ENCODE assay signal across 8 mouse cellular contexts in the genomic region with DNA sequence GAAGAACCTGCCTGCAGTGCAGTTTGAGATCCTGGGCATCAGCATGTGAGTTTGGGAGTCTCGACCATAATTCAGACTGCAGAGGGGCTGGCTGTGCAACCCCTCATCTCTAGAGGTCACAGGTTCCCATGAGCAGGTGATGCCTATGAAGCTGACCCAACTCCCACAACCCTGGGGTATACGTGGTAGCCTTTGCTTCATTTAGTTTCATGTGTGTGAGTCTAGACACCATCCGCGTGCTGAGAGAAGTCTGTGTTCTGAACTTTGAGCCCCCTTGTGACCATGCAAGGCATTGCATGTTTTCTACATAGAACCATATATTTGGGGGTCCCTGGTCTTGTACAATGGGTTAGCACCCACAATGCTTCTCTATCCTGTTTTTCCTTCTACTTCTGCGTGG. TPM values are rescaled to one million over a fixed set of nuclear protein-coding genes. Genes with fewer than 3 reads are reported as not detected.
DNase-seq lines count a peak whose midpoint lies in the region; ATAC-seq lines count a peak whose summit lies in the region.

No protein-coding gene starts in this region.

- H3K9ac ChIP-seq in hindbrain, embryonic 16.5 days (ENCODE audit: low read depth, low read length) = no peak overlapping the region
- H3K9ac ChIP-seq in liver, embryonic 13.5 days = no peak overlapping the region
- no peak overlapping the region for H3K9ac ChIP-seq in neural tube, embryonic 15.5 days (replicated peaks)

- H3K36me3 ChIP-seq in hindbrain, embryonic 16.5 days (ENCODE audit: control insufficient read depth, insufficient read depth, low read length) = no peaks in the 10 kb centered on the region
- no peaks in the 10 kb centered on the region for H3K36me3 ChIP-seq in liver, embryonic 13.5 days
- no peaks in the 10 kb centered on the region for H3K36me3 ChIP-seq in neural tube, embryonic 15.5 days

- peaks cover 1% of the 10 kb centered on the region; the same call in 1 of the 2 replicates for H3K4me1 ChIP-seq in hindbrain, embryonic 16.5 days (ENCODE audit: control insufficient read depth, insufficient read depth, low read depth, low read length)
- no peaks in the 10 kb centered on the region for H3K4me1 ChIP-seq in liver, embryonic 13.5 days (replicated peaks)
- peaks cover 14% of the 10 kb centered on the region for H3K4me1 ChIP-seq in neural tube, embryonic 15.5 days

- H3K9me3 ChIP-seq in hindbrain, embryonic 16.5 days (ENCODE audit: control insufficient read depth, low read length) = no peaks in the 10 kb centered on the region
- no peaks in the 10 kb centered on the region for H3K9me3 ChIP-seq in liver, embryonic 13.5 days (replicated peaks)
- H3K9me3 ChIP-seq in neural tube, embryonic 15.5 days (replicated peaks) = no peaks in the 10 kb centered on the region

- 31% methylated on average over 5 of the region's 5 CpGs for WGBS in hindbrain, embryonic 16.5 days
- 24% methylated on average over 5 of the region's 5 CpGs for WGBS in liver, embryonic 13.5 days (ENCODE audit: insufficient replicate concordance)
- 35% methylated on average over 5 of the region's 5 CpGs for WGBS in neural tube, embryonic 15.5 days

- no peaks in the 10 kb centered on the region for H3K27me3 ChIP-seq in hindbrain, embryonic 16.5 days (replicated peaks; ENCODE audit: control insufficient read depth, insufficient read depth, low read length)
- no peaks in the 10 kb centered on the region for H3K27me3 ChIP-seq in liver, embryonic 13.5 days
- 0 out of 2 replicates have a peak, but pooled peaks cover 2% of the 10 kb centered on the region for H3K27me3 ChIP-seq in neural tube, embryonic 15.5 days (replicated peaks)

- H3K4me2 ChIP-seq in hindbrain, embryonic 16.5 days (ENCODE audit: low read length) = no peak overlapping the region
- H3K4me2 ChIP-seq in liver, embryonic 13.5 days = no peak overlapping the region
- H3K4me2 ChIP-seq in neural tube, embryonic 15.5 days = no peak overlapping the region

- no peak overlapping the region for H3K4me3 ChIP-seq in hindbrain, embryonic 16.5 days (ENCODE audit: low read length)
- no peak overlapping the region for H3K4me3 ChIP-seq in liver, embryonic 13.5 days (replicated peaks)
- H3K4me3 ChIP-seq in neural tube, embryonic 15.5 days (replicated peaks) = no peak overlapping the region

- ATAC-seq in hindbrain, embryonic 16.5 days = peak; percentile 63
- ATAC-seq in liver, embryonic 13.5 days (ENCODE audit: low read depth) = 0 out of 2 replicates have a peak, but pooled peaks have one; percentile 39
- ATAC-seq in neural tube, embryonic 15.5 days (ENCODE audit: low FRiP score) = peak; percentile 63; the same call in 1 of the 2 replicates

- DNase-seq in left cerebral cortex, adult 18-20 months (ENCODE audit: low spot score in 2 of 2) = peak; percentile 26 to 39
- DNase-seq in left cerebral cortex, adult 8-10 months (ENCODE audit: low spot score in 2 of 2) = no peak
- peak; percentile 29 for DNase-seq in MEL-GATA-1-ER (ENCODE audit: extremely low read depth, low read depth)
- peak; percentile 46 for DNase-seq in c-Kit-positive CD71-negative TER-119-negative erythroid progenitor cells, embryonic 14.5 days (ENCODE audit: low read depth)
- DNase-seq in liver, embryonic 13.5 days = no peak
- DNase-seq in heart, adult 8-10 months (ENCODE audit: low spot score) = no peak

- H3K27ac ChIP-seq in hindbrain, embryonic 16.5 days (ENCODE audit: low read depth, low read length) = no peak overlapping the region
- H3K27ac ChIP-seq in liver, embryonic 13.5 days = no peak overlapping the region
- H3K27ac ChIP-seq in neural tube, embryonic 15.5 days (replicated peaks) = no peak overlapping the region

RNA-seq across cellular contexts. Expression of a gene that starts 23.9 kb away (rescaled TPM):
- 10 to 100 TPM; 16.7 to 22.8 TPM for total RNA-seq in left cerebral cortex, adult 18-20 months (2021)
- total RNA-seq in left cerebral cortex, adult 8-10 months (2022) = 10 to 100 TPM; 13.4 to 17.7 (median 14.6) TPM
- 20.2 and 20.8 TPM in 2 replicates for polyA plus RNA-seq in hindbrain, embryonic 16.5 days (2015; fragmentation: Nextera tagmentation; extraction: Ambion mirVana)
- 127 and 132 TPM in 2 replicates for polyA plus RNA-seq in liver, embryonic 13.5 days (2015; fragmentation: Nextera tagmentation; extraction: Ambion mirVana)
- 19.9 and 25.5 TPM in 2 replicates for polyA plus RNA-seq in neural tube, embryonic 15.5 days (2015; fragmentation: Nextera tagmentation; extraction: Ambion mirVana)
- total RNA-seq in heart, adult 8-10 months (2022) = 1 to 10 TPM in 3 of 4 experiments, under 1 TPM in 1; 0.95 to 2.2 (median 1.7) TPM

RNA-seq across cellular contexts. Expression of a gene that starts 51.8 kb away (rescaled TPM):
- 10 to 100 TPM; 24.5 to 26.3 TPM for total RNA-seq in left cerebral cortex, adult 18-20 months (2021)
- 10 to 100 TPM; 23.0 to 27.9 (median 25.2) TPM for total RNA-seq in left cerebral cortex, adult 8-10 months (2022)
- polyA plus RNA-seq in hindbrain, embryonic 16.5 days (2015; fragmentation: Nextera tagmentation; extraction: Ambion mirVana) = 32.7 and 33.7 TPM in 2 replicates
- polyA plus RNA-seq in liver, embryonic 13.5 days (2015; fragmentation: Nextera tagmentation; extraction: Ambion mirVana) = 8.7 and 9.0 TPM in 2 replicates
- 32.0 and 36.2 TPM in 2 replicates for polyA plus RNA-seq in neural tube, embryonic 15.5 days (2015; fragmentation: Nextera tagmentation; extraction: Ambion mirVana)
- 10 to 100 TPM; 32.1 to 42.1 (median 37.4) TPM for total RNA-seq in heart, adult 8-10 months (2022)

Comparison
In these comparisons a context has a peak if more than half of its experiments do, and no peak if none do; other contexts are left out.
1. DNase-seq: peak in left cerebral cortex, adult 18-20 months (2 of 2), MEL-GATA-1-ER (single experiment) and c-Kit-positive CD71-negative TER-119-negative erythroid progenitor cells, embryonic 14.5 days (single experiment); none in left cerebral cortex, adult 8-10 months (0 of 2), liver, embryonic 13.5 days (single experiment) and heart, adult 8-10 months (single experiment).
2. RNA of a gene that starts 23.9 kb away (total RNA-seq): 16.7 to 22.8 TPM in left cerebral cortex, adult 18-20 months and 13.4 to 17.7 TPM in left cerebral cortex, adult 8-10 months; 0.95 to 2.2 TPM in heart, adult 8-10 months; every median in the first group is over 4 times any median in the second.
3. Peak in every context shown above with its lines, with median percentiles within 50 percentile points of each other: ATAC-seq.